Mouse (Mus musculus) MEL (cell line): ENCODE data around the gene Gjd2.

ENCODE experiments used
- BHLHE40 ChIP-seq: IDR thresholded peaks from 2 replicates; pipeline ENCODE4 v1.6.1; 2012; ENCODE audit warnings: low read depth, mild to moderate bottlenecking, inconsistent platforms, low read length, improper control_type of control experiment, borderline replicate concordance
- CTCF ChIP-seq, 3 experiments: IDR thresholded peaks in 2 of 3; conservative IDR thresholded peaks in 1 of 3; 2 replicates each; pipeline ENCODE4 v1.5.1; 2011 to 2012; ENCODE audit warnings: low read length in 3 of 3, low read depth in 2 of 3, mild to moderate bottlenecking in 2 of 3, improper control_type of control experiment in 1 of 3, inconsistent platforms in 1 of 3, mixed read lengths in 1 of 3, moderate library complexity in 1 of 3; ENCODE audit not compliant: control insufficient read depth in 1 of 3, insufficient read depth in 1 of 3, poor library complexity in 1 of 3, severe bottlenecking in 1 of 3
- EP300 ChIP-seq, 2 experiments: IDR thresholded peaks; 2 replicates each; pipeline ENCODE4 v1.6.1; 2011; ENCODE audit warnings: improper control_type of control experiment in 2 of 2, low read length in 2 of 2, low read depth in 1 of 2, mild to moderate bottlenecking in 1 of 2
- ETS1 ChIP-seq: IDR thresholded peaks from 2 replicates; pipeline ENCODE4 v1.6.1; 2012; ENCODE audit warnings: low read depth, mild to moderate bottlenecking, inconsistent platforms, low read length, improper control_type of control experiment, moderate library complexity
- GATA1 ChIP-seq: IDR thresholded peaks from 2 replicates; pipeline ENCODE4 v1.6.1; 2011; ENCODE audit warnings: low read depth, low read length, improper control_type of control experiment
- HCFC1 ChIP-seq: IDR thresholded peaks from 2 replicates; pipeline ENCODE4 v1.6.1; 2012; ENCODE audit warnings: low read depth, mild to moderate bottlenecking, inconsistent platforms, low read length, improper control_type of control experiment, moderate library complexity
- KAT2A ChIP-seq: conservative IDR thresholded peaks from 2 replicates; pipeline ENCODE4 v1.6.1; 2012; ENCODE audit warnings: low read depth, low read length, improper control_type of control experiment, inconsistent platforms
- NELFE ChIP-seq: IDR thresholded peaks from 2 replicates; pipeline ENCODE4 v1.6.1; 2011; ENCODE audit warnings: low read depth, low read length, improper control_type of control experiment
- POLR2AphosphoS2 ChIP-seq: IDR thresholded peaks from 2 replicates; pipeline ENCODE4 v1.6.1; 2011; ENCODE audit warnings: low read length, improper control_type of control experiment
- TAL1 ChIP-seq: IDR thresholded peaks from 2 replicates; pipeline ENCODE4 v1.6.1; 2012; ENCODE audit warnings: mild to moderate bottlenecking, inconsistent platforms, low read length, moderate library complexity, mixed read lengths
- USF1 ChIP-seq: IDR thresholded peaks from 2 replicates; pipeline ENCODE4 v1.6.1; 2014; ENCODE audit warnings: low read depth, mild to moderate bottlenecking, inconsistent platforms, low read length, improper control_type of control experiment, moderate library complexity
- ZC3H11A ChIP-seq: IDR thresholded peaks from 2 replicates; pipeline ENCODE4 v1.6.1; 2012; ENCODE audit warnings: low read depth, mild to moderate bottlenecking, inconsistent platforms, low read length, improper control_type of control experiment
- ZMIZ1 ChIP-seq: IDR thresholded peaks from 2 replicates; pipeline ENCODE4 v1.6.1; 2012; ENCODE audit warnings: low read depth, mild to moderate bottlenecking, inconsistent platforms, low read length, improper control_type of control experiment, moderate library complexity
- ZNF384 ChIP-seq: IDR thresholded peaks from 2 replicates; pipeline ENCODE4 v1.6.1; 2012; ENCODE audit warnings: low read depth, mild to moderate bottlenecking, inconsistent platforms, low read length, improper control_type of control experiment

DNA sequence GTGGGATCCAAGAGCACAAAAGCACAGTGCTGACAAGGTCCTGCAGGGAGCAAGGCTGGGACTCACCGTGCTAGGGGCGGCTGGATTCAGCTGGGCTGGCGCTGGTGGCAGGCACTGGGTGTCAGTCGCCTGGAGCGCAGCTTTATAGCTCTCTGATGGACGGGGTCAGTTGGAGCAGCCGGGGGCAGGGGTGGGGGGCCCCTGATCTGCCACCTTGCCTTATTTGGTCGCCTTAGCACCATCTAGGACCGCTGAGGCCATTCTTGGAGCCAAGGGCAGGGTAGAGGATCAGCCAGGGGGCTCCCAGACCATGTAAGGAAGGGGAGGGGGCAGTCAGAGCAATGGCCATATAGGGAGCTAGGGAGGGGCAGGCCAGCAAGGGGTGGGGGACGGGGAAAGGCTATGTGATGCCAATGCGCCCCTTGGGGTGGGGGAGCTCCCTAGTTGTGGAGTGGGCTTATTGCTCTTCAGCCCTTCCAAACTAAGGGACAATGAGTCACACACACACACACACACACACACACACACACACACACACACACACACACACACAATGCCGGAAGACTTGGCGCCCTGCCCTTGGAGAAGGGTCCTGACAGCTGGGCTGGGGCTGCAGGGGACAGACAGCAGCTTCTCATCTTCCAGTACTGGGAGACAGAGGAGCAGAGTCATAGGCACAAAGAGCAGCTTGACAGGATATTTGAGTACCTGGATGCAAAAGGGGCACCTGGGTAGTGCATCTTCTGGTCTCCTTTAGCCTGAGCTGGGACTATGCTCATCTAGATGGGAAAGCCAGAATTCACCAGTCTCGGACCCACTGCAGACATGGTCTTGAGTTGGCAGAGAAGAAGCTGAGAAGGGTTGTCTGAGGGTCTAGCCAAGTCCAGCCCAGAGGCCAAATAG is 39.5 kb upstream of the Gjd2 start, which contains the start of gene Actc1:
- TF ChIP-seq TAL1 = no peak
- TF ChIP-seq GATA1 = no peak
- TF ChIP-seq CTCF (IDR thresholded peaks at IDR 0.05 in 2 of 3, conservative IDR thresholded peaks at IDR 0.05 in 1 of 3; ENCODE audit: control insufficient read depth in 1 of 3, insufficient read depth in 1 of 3, low read depth in 2 of 3, low read length in 3 of 3, poor library complexity in 1 of 3, severe bottlenecking in 1 of 3) = no peak
- TF ChIP-seq USF1 = no peak
- no peak for TF ChIP-seq HCFC1
- TF ChIP-seq NELFE = no peak
- TF ChIP-seq KAT2A = no peak
- no peak for TF ChIP-seq EP300 (IDR thresholded peaks at IDR 0.05; ENCODE audit: low read depth in 1 of 2, low read length in 2 of 2)
- no peak for TF ChIP-seq ZC3H11A
- no peak for TF ChIP-seq POLR2AphosphoS2
- no peak for TF ChIP-seq ZMIZ1
- TF ChIP-seq ETS1 = no peak
- TF ChIP-seq BHLHE40 = no peak
- TF ChIP-seq ZNF384 = no peak
